Mouse (Mus musculus) natural killer cell, adult 2 months (primary cell): ENCODE measurements around the gene Etfb.

Source experiments
- DNase-seq, 2 experiments: peaks; one replicate each; pipeline ENCODE4 v3.0.0; 2022; ENCODE audit warnings: low spot score in 2 of 2

Gene Etfb

GRCm38 (mm10) chr7:43495343-43496021, 51.6 kb downstream of the Etfb start:
- no peak for DNase-seq
